Mouse (Mus musculus): ENCODE measurements around the gene Gamt.
"Not testable (repeated sequence)": the region's sequence is repeated elsewhere in the genome, so short reads cannot be mapped to it uniquely, and the experiment has no call there.

The Gamt gene

DNA sequence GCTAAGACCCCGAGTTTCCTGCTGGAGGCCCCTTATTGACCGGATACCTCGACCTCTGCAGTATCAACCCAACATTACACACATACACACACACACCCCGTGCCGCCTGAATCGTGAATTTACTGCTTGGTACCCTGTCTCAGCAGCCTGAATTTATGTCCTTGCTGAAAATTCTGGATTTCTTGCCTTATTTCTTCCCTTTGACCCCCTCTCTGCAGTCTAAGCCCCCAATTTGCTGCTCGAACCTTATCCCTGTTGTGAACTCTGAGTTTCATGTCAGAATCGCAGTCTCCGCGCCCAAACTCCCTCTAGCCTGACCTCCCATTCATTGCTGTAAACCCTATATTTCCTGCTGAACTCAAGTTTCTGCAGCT lies 33.7 kb downstream of the Gamt start:
- DNase-seq, result no peak

DNA sequence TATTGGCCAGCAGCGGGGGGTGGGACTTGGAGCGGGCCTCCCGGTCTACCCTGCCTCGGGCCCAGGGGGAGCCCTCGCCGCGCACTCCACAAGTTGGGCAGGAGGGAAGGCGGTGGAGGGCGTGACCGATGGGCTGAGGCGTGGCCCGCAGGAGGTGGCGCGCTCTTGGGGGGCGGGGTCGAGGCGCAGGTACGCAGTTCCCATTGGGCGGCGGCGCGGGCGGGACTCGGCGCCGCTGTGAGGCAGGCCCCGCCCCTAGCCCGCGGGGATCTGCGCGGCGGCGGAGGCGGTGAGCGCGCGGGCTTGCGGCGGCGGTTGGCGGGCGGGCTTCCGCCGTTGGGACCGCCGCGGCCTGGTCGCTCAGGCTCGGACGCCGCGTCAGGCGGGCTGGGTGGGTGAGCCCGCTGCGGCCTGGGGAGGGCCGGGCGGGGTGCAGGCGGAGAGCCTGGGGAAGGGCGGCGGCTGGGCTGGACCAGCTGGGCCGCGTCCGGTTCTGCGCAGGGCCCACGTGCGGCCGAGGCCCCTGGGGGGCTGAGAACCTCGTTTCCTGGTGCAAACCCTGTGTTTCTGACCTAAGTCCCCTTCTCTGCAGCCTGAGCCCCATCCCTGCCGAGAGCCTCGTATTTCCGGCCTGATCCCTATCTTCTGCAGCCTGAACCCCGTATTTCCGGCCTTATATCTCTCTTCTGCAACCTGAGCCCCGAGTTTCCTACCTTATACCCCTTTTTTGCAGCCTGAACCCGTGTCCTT lies 34.2 kb downstream of the Gamt start, which contains the start of gene Mum1:
Gene Mum1, plus strand, starts transcription at position 19 of the 750 bp plus-strand sequence.
- peak; percentile 100 for DNase-seq

DNA sequence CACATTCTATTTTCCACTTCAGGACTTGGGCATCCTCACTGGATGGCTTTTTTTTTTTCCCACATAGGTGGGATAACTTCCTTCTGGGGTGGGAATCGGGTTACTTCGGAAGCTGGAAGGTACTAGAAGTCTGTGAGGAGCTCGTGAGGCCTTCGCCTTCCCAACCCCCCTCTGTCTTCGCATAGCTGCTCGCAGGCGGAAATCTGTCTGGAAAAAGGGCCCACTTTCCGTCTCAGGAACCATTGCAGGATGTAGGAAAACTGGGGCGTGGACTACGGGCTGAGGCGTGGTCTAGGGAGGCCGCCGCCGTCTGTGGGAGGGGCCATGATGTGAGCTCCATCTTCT lies 34.8 kb downstream of the Gamt start:
- no peak for DNase-seq

DNA sequence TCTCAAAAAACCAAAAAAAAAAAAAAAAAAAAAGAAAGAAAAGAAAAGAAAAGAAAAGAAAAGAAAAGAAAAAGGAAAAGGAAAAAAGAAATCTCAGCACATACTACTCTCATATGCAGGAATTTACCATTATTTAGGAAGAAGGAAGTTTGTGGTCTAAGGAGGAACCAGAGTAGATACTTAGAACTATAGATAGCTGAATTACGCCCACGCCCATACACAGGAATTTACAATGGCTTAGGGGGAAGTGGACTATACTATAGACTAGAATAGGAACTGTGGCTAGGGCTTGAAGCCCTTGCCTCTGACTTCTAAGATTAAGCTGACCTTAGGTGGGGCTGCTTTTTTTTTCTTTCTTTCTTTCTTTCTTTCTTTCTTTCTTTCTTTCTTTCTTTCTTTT lies 37.7 kb downstream of the Gamt start:
- DNase-seq, result not testable (repeated sequence)

DNA sequence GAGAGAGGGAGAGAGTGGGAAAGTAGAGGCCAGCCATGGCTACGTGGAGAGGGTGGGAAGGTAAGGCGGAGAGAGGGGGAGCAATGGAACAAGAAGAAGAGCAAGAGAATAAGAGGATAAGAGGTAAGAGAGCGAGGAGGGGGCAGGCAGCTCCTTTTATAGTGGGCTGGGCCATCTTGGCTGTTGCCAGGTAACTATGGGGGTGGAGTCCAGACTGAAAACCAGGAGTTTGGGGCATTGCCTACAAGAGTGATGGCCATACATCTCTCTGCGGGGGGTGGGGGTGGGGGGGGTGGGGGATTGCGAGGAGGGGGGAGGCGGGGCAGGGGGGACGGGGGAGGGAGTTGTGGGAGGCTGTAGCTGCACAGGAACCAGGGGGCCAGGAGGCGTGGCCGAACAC lies 40.1 kb downstream of the Gamt start:
- DNase-seq, result no peak

DNA sequence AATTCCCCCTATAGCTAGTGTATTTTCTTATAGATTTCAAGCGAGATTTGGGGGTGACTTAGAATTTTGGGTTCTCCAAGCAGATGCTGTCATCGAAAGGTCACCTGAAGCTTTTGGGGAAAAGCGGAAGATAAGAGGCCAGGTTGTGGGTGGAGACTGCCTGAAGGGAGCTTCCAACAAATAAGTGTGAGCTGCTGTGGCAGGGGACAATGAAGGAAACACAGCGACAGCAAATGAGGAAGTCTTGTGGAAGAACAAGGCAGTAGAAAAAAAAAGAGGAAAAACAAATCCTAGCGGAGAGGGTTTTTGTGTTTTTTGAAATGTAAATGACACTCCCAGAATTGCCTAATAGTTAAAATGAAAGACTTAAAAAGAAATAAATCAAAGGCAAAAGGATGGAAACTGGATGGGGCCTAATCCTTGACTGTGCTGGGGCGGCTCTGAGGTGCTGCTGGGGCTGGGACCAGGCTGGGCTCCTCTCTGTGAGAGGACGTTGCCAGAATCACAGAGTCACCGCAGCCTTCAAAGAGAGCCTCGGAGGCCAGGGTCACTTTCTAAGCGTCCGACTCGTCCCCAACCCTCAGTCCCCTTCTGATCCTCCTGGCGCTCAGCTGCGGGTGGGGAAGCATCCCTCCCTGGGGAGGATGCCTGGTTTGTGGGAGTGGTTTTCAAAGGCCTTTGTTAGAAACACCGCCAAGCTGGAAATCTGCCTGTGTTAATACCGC lies 45.6 kb downstream of the Gamt start:
- DNase-seq, result no peak

DNA sequence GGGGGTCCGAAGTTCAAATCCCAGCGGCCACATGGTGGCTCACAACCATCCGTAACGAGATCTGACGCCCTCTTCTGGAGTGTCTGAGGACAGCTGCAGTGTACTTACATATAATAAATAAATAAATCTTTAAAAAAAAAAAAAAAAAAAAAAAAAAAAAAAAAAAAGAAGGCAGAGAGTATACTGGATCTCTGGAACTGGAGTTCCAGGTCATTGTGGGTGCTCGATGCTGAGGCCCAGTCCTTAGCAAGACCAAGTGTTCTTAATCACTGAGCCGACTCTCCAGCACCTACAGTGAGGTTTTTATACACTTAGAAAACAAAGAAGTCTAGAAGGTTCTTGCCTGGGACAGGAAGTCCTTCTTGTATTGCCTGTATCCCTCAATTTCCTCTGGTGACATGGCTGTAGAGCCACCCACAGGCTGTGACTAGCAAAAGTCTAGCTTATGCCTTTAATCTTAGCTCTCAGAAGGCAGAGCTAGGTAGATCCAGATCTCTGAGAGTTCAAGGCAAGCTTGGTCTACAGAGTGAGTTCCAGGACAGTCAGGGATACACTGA lies 49.2 kb downstream of the Gamt start:
- not testable (repeated sequence) for DNase-seq

DNA sequence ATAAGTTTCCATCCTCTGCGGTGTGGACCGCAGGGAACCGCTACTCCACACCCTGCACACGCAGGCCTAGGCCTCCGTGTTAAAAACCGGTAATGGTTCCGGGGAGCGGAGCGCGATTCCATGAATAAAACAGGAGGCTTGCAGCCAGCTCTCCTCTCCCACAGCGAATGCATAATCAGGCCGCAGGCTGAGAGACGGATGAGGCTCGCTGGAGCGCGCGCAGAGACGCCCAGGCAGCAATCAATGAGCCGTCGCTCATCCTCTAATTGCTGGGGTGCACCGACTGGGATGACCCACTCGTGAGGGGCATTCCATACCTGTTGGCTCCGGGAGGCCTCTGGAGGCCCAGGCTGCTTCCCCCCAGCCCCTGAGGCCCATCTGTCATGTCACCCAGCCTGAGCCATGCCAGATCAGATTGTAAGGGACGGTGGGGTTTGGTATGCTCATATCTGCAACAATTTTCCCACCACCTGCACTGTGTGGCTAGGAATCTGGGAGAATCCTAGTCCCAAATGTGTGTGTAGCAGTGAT lies 51.9 kb downstream of the Gamt start:
- DNase-seq, result no peak

DNA sequence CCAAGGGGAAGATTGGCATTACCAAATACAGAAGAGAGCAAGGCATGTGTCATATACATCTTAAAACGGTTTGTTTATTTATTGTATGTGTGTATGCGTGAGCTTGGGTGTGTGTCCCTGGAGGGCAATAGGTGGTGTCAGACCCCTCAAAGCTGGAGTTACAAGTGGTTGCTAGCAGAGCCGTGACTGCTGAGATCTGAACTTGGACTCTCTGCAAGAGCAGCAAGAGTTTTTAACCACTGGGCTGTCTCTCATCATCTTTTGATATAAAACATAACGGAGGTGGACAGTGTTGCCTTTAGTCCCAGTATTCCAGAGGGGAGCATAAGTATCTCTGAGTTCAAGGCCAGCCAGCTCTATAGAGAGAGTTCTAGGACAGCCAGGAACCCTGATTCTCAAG lies 52.6 kb downstream of the Gamt start:
- no peak for DNase-seq
